34 mouse cellular contexts compared by ENCODE assay signal in the genomic region with DNA sequence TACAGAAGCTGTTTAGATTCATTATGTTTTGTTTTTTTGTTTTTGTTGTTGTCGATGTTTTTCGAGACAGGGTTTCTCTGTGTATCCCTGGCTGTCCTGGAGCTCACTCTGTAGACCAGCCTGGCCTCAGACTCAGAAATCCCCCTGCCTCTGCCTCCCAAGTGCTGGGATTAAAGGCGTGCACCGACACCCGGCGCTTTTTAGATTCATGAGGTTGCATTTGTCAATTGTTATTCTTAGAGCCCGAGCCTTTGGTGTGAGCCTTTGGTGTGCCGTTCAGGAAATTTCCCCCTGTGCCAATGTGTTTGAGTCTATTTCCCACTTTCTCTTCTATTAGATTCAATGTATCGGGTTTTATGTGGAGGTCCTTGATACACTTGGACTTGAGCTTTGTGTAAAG. TPM values are rescaled to one million over a fixed set of nuclear protein-coding genes. Genes with fewer than 3 reads are reported as not detected.
"Had no signal": no experiment of that assay in that cellular context is flagged by ENCODE, and none has a peak within 500 bp of the region (broad histone marks: within the 10 kb centered on the region; RNA-seq: fewer than 3 reads in every experiment).

No protein-coding gene starts in this region.

- H3K4me3 ChIP-seq: gastrocnemius, adult 2 months; heart, adult 2 months; heart, embryonic 13.5 days; heart, embryonic 15.5 days; hindbrain, embryonic 10.5 days; hindbrain, embryonic 12.5 days; intestine, embryonic 15.5 days; layer of hippocampus, adult 2 months; limb, embryonic 12.5 days; liver, embryonic 13.5 days; liver, embryonic 15.5 days had no signal

- H3K27me3 ChIP-seq: heart, embryonic 13.5 days; heart, embryonic 15.5 days; hindbrain, embryonic 12.5 days; intestine, embryonic 15.5 days; limb, embryonic 12.5 days; liver, embryonic 13.5 days; liver, embryonic 15.5 days had no signal

- H3K4me2 ChIP-seq: heart, embryonic 11.5 days; heart, embryonic 13.5 days; heart, embryonic 15.5 days; hindbrain, embryonic 12.5 days; hindbrain, embryonic 14.5 days; intestine, embryonic 15.5 days; limb, embryonic 12.5 days; liver, embryonic 11.5 days; liver, embryonic 13.5 days; liver, embryonic 15.5 days had no signal

- H3K9ac ChIP-seq: heart, embryonic 13.5 days; heart, embryonic 15.5 days; hindbrain, embryonic 12.5 days; hindbrain, embryonic 14.5 days; intestine, embryonic 15.5 days; limb, embryonic 12.5 days; liver, embryonic 13.5 days; liver, embryonic 15.5 days had no signal

- H3K9me3 ChIP-seq: heart, embryonic 15.5 days; intestine, embryonic 15.5 days; liver, embryonic 13.5 days; liver, embryonic 15.5 days had no signal

- DNase-seq: gastrocnemius, adult 2 months; gastrocnemius, postnatal 10 days; gastrocnemius, postnatal 25 days; heart, adult 2 months; heart, postnatal 14 days; heart, postnatal 4 days; kidney, adult 18-20 months; kidney, adult 8-10 months; kidney, postnatal 10 days; kidney, postnatal 25 days; kidney, postnatal 4 days; layer of hippocampus, adult 9-11 months; layer of hippocampus, postnatal 36 days; left cerebral cortex, postnatal 4 days; liver; liver, embryonic 13.5 days had no signal

- H3K27ac ChIP-seq: gastrocnemius, adult 2 months; heart, adult 2 months; heart, embryonic 13.5 days; heart, embryonic 15.5 days; hindbrain, embryonic 10.5 days; hindbrain, embryonic 12.5 days; hindbrain, embryonic 14.5 days; intestine, embryonic 15.5 days; layer of hippocampus, adult 2 months; limb, embryonic 12.5 days; liver, embryonic 13.5 days; liver, embryonic 15.5 days had no signal

- ATAC-seq: hindbrain, embryonic 16.5 days; inflammation-experienced regulatory T-cells, adult 6 months; intestine, embryonic 15.5 days; intestine, postnatal 0 days had no signal

RNA-seq across cellular contexts. Expression of gene Cyp4f18, which starts 54.8 kb away (rescaled TPM):
- total RNA-seq: layer of hippocampus, adult 2 months; layer of hippocampus, postnatal 14 days; layer of hippocampus, postnatal 36 days; left cerebral cortex, adult 18-20 months; left cerebral cortex, postnatal 10 days; left cerebral cortex, postnatal 25 days had no signal
